Mouse (Mus musculus) midbrain, embryonic 14.5 days (tissue): ENCODE results near the gene Klf12. TPM values are rescaled to one million over a fixed set of nuclear protein-coding genes. Genes with fewer than 3 reads are reported as not detected.

Experiments used
- ATAC-seq: fragments of 200-750 bp; cut with Nextera tagmentation; 2 replicates; pipeline ENCODE4 v1.8.0; 2017; ENCODE audit warnings: moderate number of reproducible peaks, moderate library complexity; ENCODE audit not compliant: low FRiP score, low TSS enrichment
- DNase-seq: peaks from one replicate; pipeline ENCODE4 v3.0.0-alpha.2; 2015
- H3K27ac ChIP-seq: fragments of 300-500 bp; sonication (generic); replicated peaks from 2 replicates; pipeline ENCODE4 v1.5.1; 2014; ENCODE audit warnings: mild to moderate bottlenecking, low read depth, low read length, moderate library complexity
- H3K27me3 ChIP-seq: fragments of 300-500 bp; sonication (generic); 2 replicates; pipeline ENCODE4 v1.6.1; 2014; ENCODE audit warnings: low read length, control low read depth, mixed read lengths; ENCODE audit not compliant: control insufficient read depth, insufficient read depth
- H3K36me3 ChIP-seq: fragments of 300-500 bp; sonication (generic); 2 replicates; pipeline ENCODE4 v1.6.1; 2014; ENCODE audit warnings: low read length, control low read depth; ENCODE audit not compliant: control insufficient read depth, insufficient read depth
- H3K4me1 ChIP-seq: fragments of 300-500 bp; sonication (generic); 2 replicates; pipeline ENCODE4 v1.6.1; 2014; ENCODE audit warnings: mild to moderate bottlenecking, antibody characterized with exemption, low read length, control low read depth; ENCODE audit not compliant: control insufficient read depth, insufficient read depth
- H3K4me2 ChIP-seq: fragments of 300-500 bp; sonication (generic); 2 replicates; pipeline ENCODE4 v1.6.1; 2014; ENCODE audit warnings: mild to moderate bottlenecking, low read length, moderate library complexity
- H3K4me3 ChIP-seq: fragments of 300-500 bp; sonication (generic); replicated peaks from 2 replicates; pipeline ENCODE4 v1.5.1; 2014; ENCODE audit warnings: low read depth, low read length
- H3K9ac ChIP-seq: fragments of 300-500 bp; sonication (generic); replicated peaks from 2 replicates; pipeline ENCODE4 v1.6.1; 2014; ENCODE audit warnings: mild to moderate bottlenecking, low read length, moderate library complexity
- H3K9me3 ChIP-seq: fragments of 300-500 bp; sonication (generic); 2 replicates; pipeline ENCODE4 v1.6.1; 2016; ENCODE audit warnings: low read length, control low read depth, mixed read lengths; ENCODE audit not compliant: control insufficient read depth
- WGBS: fragments of 180-500 bp; shearing (Covaris S2); extraction: QIAGEN DNeasy Blood & Tissue Kit; methylation state at CpG from one replicate; pipeline ENCODE4 v1.1.7; 2014; 5-methylcytosine and 5-hydroxymethylcytosine counted together
- polyA plus RNA-seq: library from polyadenylated mRNA; unstranded; fragments of >200 nt; fragmentation: Nextera tagmentation; extraction: Ambion mirVana; gene quantifications from 2 replicates; pipeline ENCODE4 v1.2.1, GENCODE M21; 2014

Klf12 gene
- polyA plus RNA-seq, 1 experiment from 2014 or later = 61.4 TPM

- no peak overlapping the region for H3K4me3 ChIP-seq
- no peak overlapping the region for H3K4me2 ChIP-seq
- no peaks in the 10 kb centered on the region for H3K9me3 ChIP-seq
- WGBS = 97% methylated on average over 6 of the region's 6 CpGs
- H3K27ac ChIP-seq = no peak overlapping the region
- ATAC-seq (no peak), DNase-seq (no peak)
- H3K27me3 ChIP-seq = no peaks in the 10 kb centered on the region
- H3K4me1 ChIP-seq = no peaks in the 10 kb centered on the region
- 0 out of 2 replicates have a peak, but pooled peaks cover 3% of the 10 kb centered on the region for H3K36me3 ChIP-seq
- no peak overlapping the region for H3K9ac ChIP-seq
Measured at GRCm38 (mm10) chr14:100200058-100200688, 84.3 kb downstream of the Klf12 start.

GRCm38 (mm10) chr14:100198636-100199035, 85.8 kb downstream of the Klf12 start:
- WGBS = 96% methylated on average over 4 of the region's 4 CpGs

DNA sequence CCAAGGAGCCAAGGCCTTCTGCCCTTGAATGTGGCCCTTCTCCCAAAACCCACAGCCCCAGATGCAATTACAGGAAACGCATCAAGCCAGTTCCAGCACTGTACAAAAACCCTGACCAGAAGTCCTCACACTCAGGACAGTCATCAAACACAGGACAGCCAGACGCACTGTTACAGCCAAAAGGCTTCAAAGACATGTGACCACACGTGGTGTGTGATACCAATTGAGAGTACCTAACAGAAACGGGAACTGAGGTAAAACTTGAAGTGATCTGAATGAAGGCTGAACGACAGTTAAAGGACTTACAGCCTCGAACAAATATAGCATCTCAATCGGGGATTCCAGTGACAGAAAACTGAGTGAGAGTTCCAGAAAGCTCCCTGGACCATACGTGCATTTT, 87.3 kb downstream of the Klf12 start:
- Histone ChIP-seq H3K4me2 (no peak overlapping the region), H3K36me3 (0 out of 2 replicates have a peak, but pooled peaks cover 3% of the 10 kb centered on the region), H3K4me3 (no peak overlapping the region), H3K27ac (no peak overlapping the region), H3K9ac (no peak overlapping the region), H3K27me3 (no peaks in the 10 kb centered on the region), H3K4me1 (no peaks in the 10 kb centered on the region), H3K9me3 (no peaks in the 10 kb centered on the region)
- DNase-seq (no peak), ATAC-seq (no peak)
- WGBS = 97% methylated on average over 8 of the region's 8 CpGs

More at GRCm38 (mm10) chr14:100198636-100199035, 85.8 kb downstream of the Klf12 start:
- H3K4me3 ChIP-seq = no peak overlapping the region
- no peak overlapping the region for H3K27ac ChIP-seq
- H3K4me2 ChIP-seq = no peak overlapping the region
- no peaks in the 10 kb centered on the region for H3K27me3 ChIP-seq
- no peak for ATAC-seq
- 0 out of 2 replicates have a peak, but pooled peaks cover 3% of the 10 kb centered on the region for H3K36me3 ChIP-seq
- no peak overlapping the region for H3K9ac ChIP-seq
- no peak for DNase-seq
- no peaks in the 10 kb centered on the region for H3K9me3 ChIP-seq
- H3K4me1 ChIP-seq = no peaks in the 10 kb centered on the region

- no peak for ATAC-seq
Measured at GRCm38 (mm10) chr14:100189490-100190197, 94.8 kb downstream of the Klf12 start.

GRCm38 (mm10) chr14:100187372-100187771, 97.1 kb downstream of the Klf12 start:
- H3K9me3 ChIP-seq = no peaks in the 10 kb centered on the region
- no peaks in the 10 kb centered on the region for H3K27me3 ChIP-seq
- H3K36me3 ChIP-seq = no peaks in the 10 kb centered on the region
- ATAC-seq = no peak
- 24% methylated on average over 3 of the region's 3 CpGs for WGBS
- no peak overlapping the region for H3K4me3 ChIP-seq
- peaks cover 6% of the 10 kb centered on the region; the same call in 1 of the 2 replicates for H3K4me1 ChIP-seq
- H3K9ac ChIP-seq = no peak overlapping the region
- H3K4me2 ChIP-seq = no peak overlapping the region
- no peak for DNase-seq
- 0 out of 2 replicates have a peak overlapping the region, but pooled peaks have one; percentile 37 for H3K27ac ChIP-seq

More at GRCm38 (mm10) chr14:100189490-100190197, 94.8 kb downstream of the Klf12 start:
- no peak overlapping the region for H3K4me3 ChIP-seq
- H3K36me3 ChIP-seq = no peaks in the 10 kb centered on the region
- H3K4me1 ChIP-seq = peaks cover 6% of the 10 kb centered on the region; the same call in 1 of the 2 replicates
- WGBS = 87% methylated on average over 11 of the region's 11 CpGs
- no peaks in the 10 kb centered on the region for H3K27me3 ChIP-seq
- H3K9ac ChIP-seq = no peak overlapping the region
- H3K9me3 ChIP-seq = no peaks in the 10 kb centered on the region
- H3K4me2 ChIP-seq = no peak overlapping the region
- H3K27ac ChIP-seq = no peak overlapping the region
- DNase-seq = no peak

DNA sequence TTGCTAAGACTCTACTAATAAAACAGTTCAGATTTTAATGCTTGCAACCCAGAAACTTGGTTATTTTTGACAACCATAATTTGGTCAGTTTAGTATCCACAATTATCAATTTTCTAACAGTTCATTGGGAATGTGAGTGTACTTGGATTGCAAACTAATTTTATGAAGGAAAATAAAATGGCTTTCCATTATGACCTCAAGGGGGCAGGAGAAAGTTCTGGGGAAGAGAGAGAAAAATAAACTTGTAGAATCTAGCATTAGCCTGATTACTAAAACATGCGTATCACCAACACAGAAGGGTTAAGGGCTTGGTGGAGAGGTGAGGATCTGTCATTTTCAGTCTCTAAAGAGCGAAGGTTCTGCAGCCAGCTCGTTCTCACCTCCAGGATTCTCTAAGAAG, 106.7 kb downstream of the Klf12 start:
- DNase-seq (no peak), ATAC-seq (no peak)
- H3K36me3 ChIP-seq = no peaks in the 10 kb centered on the region
- H3K4me1 ChIP-seq = no peaks in the 10 kb centered on the region
- H3K4me2 ChIP-seq = no peak overlapping the region
- H3K27me3 ChIP-seq = no peaks in the 10 kb centered on the region
- no peak overlapping the region for H3K27ac ChIP-seq
- WGBS = 84% methylated on average over 3 of the region's 3 CpGs
- H3K4me3 ChIP-seq = no peak overlapping the region
- no peak overlapping the region for H3K9ac ChIP-seq
- no peaks in the 10 kb centered on the region for H3K9me3 ChIP-seq

- Histone ChIP-seq H3K27ac (no peak overlapping the region), H3K4me3 (no peak overlapping the region), H3K36me3 (no peaks in the 10 kb centered on the region), H3K4me2 (no peak overlapping the region), H3K4me1 (no peaks in the 10 kb centered on the region), H3K27me3 (no peaks in the 10 kb centered on the region), H3K9me3 (no peaks in the 10 kb centered on the region), H3K9ac (no peak overlapping the region)
- DNase-seq (no peak), ATAC-seq (no peak)
- WGBS = 89% methylated on average over 2 of the region's 2 CpGs
Measured at GRCm38 (mm10) chr14:100165075-100165474, 119.4 kb downstream of the Klf12 start.

- no peaks in the 10 kb centered on the region for H3K27me3 ChIP-seq
- H3K4me3 ChIP-seq = no peak overlapping the region
- ATAC-seq = no peak
- H3K9ac ChIP-seq = no peak overlapping the region
- no peaks in the 10 kb centered on the region for H3K9me3 ChIP-seq
- H3K36me3 ChIP-seq = no peaks in the 10 kb centered on the region
- DNase-seq = no peak
- H3K4me1 ChIP-seq = peaks cover 12% of the 10 kb centered on the region
- H3K4me2 ChIP-seq = no peak overlapping the region
- no peak overlapping the region for H3K27ac ChIP-seq
Measured at GRCm38 (mm10) chr14:100156639-100157038, 127.8 kb downstream of the Klf12 start.

GRCm38 (mm10) chr14:100147666-100148065, 136.8 kb downstream of the Klf12 start:
- ATAC-seq (no peak), DNase-seq (no peak)
- Histone ChIP-seq H3K36me3 (peaks cover 8% of the 10 kb centered on the region), H3K4me2 (no peak overlapping the region), H3K4me3 (no peak overlapping the region), H3K9me3 (peaks cover 7% of the 10 kb centered on the region), H3K27ac (no peak overlapping the region), H3K4me1 (no peaks in the 10 kb centered on the region), H3K27me3 (no peaks in the 10 kb centered on the region), H3K9ac (no peak overlapping the region)
- 95% methylated on average over 8 of the region's 8 CpGs for WGBS
